Mouse (Mus musculus) duodenum, adult 2 months (tissue): ENCODE data around the gene Zfp933. TPM values are rescaled to one million over a fixed set of nuclear protein-coding genes. Genes with fewer than 3 reads are reported as not detected.

Experiments
- polyA plus RNA-seq: library from polyadenylated mRNA; depleted of rRNA; stranded (reverse); fragments of >200 nt; gene quantifications from 2 replicates; pipeline ENCODE4 v1.2.3, GENCODE M21; 2012; ENCODE audit warnings: low replicate concordance; rRNA removed

The Zfp933 gene
- polyA plus RNA-seq, result 0.06 and 0.15 TPM in 2 replicates

DNA sequence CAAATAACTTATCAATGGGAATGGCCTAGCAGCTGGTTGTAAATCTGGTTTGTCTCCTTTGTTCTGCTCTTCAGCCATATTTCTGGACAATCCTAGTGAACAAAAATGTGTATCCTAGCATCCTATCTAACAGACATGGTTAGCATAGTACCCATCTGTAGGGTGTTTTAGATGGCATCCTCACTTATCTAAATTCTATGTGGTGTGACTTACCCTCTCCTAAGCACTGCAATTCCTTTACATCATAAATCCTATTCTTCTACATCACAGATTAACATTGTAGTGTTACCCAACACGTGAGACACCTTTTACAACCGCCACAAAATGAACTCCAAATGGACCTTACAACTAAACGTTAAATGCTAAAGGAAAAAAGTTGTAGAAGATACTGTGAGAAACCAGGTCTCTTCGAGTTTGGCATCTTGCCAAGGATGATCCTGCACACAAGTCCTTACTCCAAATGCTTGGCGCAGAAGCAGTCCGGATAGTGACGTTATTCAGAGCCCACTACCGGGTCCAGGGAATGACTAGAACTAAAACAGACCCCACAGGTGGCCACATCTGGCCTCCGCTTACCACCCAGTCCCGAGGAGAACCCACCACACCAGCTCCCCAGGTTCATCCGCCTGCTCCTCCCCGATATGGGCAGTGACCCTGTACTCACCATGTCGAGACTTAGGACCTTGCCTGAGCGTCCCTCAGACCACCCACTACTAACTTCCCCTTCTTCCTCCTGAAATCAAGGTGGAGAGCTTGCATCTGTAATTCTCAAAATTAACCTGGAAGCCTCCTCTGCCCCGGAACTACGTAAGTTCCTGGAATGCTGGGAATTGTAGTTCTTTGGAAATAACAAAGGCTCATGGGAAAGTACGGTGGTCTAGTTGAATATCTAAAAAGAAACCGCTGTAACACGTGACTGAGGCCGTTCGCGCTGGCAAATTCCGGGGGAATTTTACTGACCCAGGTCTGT lies at the start of gene Zfp933:
Zfp933 (minus strand) TSS at position 753 of the 970 bp plus-strand sequence.

DNA sequence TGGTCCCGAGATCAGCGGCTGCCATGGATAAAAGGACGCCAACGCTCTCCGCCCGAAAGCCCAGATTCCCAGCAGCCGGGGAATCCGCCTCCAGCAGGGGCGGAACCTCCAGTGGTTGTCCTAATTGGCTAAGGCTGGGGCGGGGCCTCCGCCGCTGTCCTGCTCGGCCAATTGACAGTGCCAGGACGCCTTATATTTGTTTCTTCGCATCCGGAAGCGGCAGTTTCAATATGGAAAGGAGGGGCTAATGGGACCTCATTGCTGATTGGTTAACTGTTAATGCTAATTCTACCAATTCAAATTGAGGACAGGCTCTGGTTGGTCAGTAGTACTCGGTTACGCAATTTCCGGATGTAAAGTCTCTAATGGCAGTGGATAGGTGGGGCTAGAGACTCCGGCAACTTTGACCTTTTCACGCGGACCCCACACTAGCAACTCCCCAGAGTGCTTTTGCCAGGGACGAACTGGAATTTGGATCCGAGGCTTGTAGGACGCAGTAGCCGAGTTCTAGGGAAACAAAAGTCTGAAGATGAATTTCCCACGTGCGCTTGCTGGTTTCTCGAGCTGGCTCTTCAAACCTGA lies 20.4 kb upstream of the Zfp933 start, which contains the start of the genes Miip and Fv1:
Miip (minus strand) TSS at position 367 of the 582 bp plus-strand sequence.
Fv1 (plus strand) TSS at position 530 of the 582 bp plus-strand sequence.

DNA sequence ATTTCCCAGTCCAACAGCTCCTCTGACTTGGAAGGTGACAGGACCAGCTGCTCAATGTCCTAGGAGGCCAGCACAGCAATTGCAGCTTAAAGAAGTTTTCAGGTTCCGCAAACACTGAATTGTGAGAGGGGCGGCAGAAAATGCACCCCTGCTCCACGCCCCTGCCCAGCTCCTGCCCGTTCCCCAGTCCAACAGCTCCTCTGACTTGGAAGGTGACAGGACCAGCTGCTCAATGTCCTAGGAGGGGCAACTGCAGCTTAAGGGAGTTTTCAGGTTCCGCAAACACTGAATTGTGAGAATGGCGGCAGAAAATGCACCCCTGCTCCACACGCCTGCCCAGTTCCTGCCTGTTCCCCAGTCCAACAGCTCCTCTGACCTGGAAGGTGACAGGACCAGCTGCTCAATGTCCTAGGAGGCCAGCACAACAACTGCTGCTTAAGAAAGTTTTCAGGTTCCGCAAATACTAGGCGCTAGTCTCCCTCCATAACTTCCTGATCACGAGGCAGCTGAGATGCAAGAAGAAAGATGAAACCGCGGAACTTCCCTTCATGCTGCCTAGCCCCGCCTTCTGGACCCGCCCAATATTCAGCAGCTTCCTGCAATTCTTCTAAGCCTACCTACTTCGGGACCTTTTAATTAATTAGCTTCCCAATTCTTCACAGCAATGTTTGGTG lies 38.7 kb downstream of the Zfp933 start, which contains the start of gene Zfp984:
Zfp984 (minus strand) TSS at position 497 of the 674 bp plus-strand sequence.

Other genes with a start within 250 kb of the Zfp933 start
- gene Zfp979, start 205.9 kb downstream of the Zfp933 start, polyA plus RNA-seq, result not detected in 2 replicates
- not detected in 2 replicates for gene Zfp534, start 145.8 kb downstream of the Zfp933 start, polyA plus RNA-seq
- 0.05 TPM in 1 of 2 replicates, not detected in the other for gene Zfp984, start 38.6 kb downstream of the Zfp933 start, polyA plus RNA-seq
- 40.1 and 76.6 TPM in 2 replicates for gene Miip, start 20.4 kb upstream of the Zfp933 start, polyA plus RNA-seq
- 0.12 and 0.21 TPM in 2 replicates for gene Fv1, start 20.6 kb upstream of the Zfp933 start, polyA plus RNA-seq
- gene Mfn2, start 56.3 kb upstream of the Zfp933 start, polyA plus RNA-seq, result 47.4 and 55.3 TPM in 2 replicates
- 12.4 and 13.9 TPM in 2 replicates for gene Plod1, start 88.4 kb upstream of the Zfp933 start, polyA plus RNA-seq
- 118 and 193 TPM in 2 replicates for gene 2510039O18Rik, start 92.5 kb upstream of the Zfp933 start, polyA plus RNA-seq
- not detected in 2 replicates for gene Nppb, start 137.4 kb upstream of the Zfp933 start, polyA plus RNA-seq
- not detected in 2 replicates for gene Nppa, start 152.4 kb upstream of the Zfp933 start, polyA plus RNA-seq
- gene Clcn6, start 190.5 kb upstream of the Zfp933 start, polyA plus RNA-seq, result 2.5 TPM in 2 replicates
- 4.0 and 7.1 TPM in 2 replicates for gene Mthfr, start 190.7 kb upstream of the Zfp933 start, polyA plus RNA-seq
- gene Agtrap, start 239.7 kb upstream of the Zfp933 start, polyA plus RNA-seq, result 17.5 and 26.5 TPM in 2 replicates